Mouse (Mus musculus): ENCODE data around the gene Sgpp2.

The Sgpp2 gene

GRCm38 (mm10) chr1:78340584-78340983, 30.4 kb downstream of the Sgpp2 start:
- no peak for DNase-seq

- no peak for DNase-seq
Measured at GRCm38 (mm10) chr1:78347317-78347806, 37.2 kb downstream of the Sgpp2 start.

- DNase-seq: no peak
Measured at GRCm38 (mm10) chr1:78349219-78349618, 39.1 kb downstream of the Sgpp2 start.

- no peak for DNase-seq
Measured at GRCm38 (mm10) chr1:78353254-78353653, 43.1 kb downstream of the Sgpp2 start.

- DNase-seq: no peak
Measured at GRCm38 (mm10) chr1:78355123-78355522, 45.0 kb downstream of the Sgpp2 start.

- DNase-seq: no peak
Measured at GRCm38 (mm10) chr1:78357415-78357814, 47.3 kb downstream of the Sgpp2 start.

- DNase-seq: peak; percentile 7
Measured at GRCm38 (mm10) chr1:78357868-78358267, 47.7 kb downstream of the Sgpp2 start.

GRCm38 (mm10) chr1:78363965-78364889, 54.1 kb downstream of the Sgpp2 start:
- peak; percentile 22 for DNase-seq

- peak; percentile 26 for DNase-seq
Measured at GRCm38 (mm10) chr1:78367806-78368205, 57.7 kb downstream of the Sgpp2 start.

GRCm38 (mm10) chr1:78370121-78370520, 60.0 kb downstream of the Sgpp2 start:
- DNase-seq: no peak

GRCm38 (mm10) chr1:78371569-78372236, 61.6 kb downstream of the Sgpp2 start:
- DNase-seq: peak; percentile 36

- DNase-seq: no peak
Measured at GRCm38 (mm10) chr1:78372316-78372715, 62.2 kb downstream of the Sgpp2 start.

GRCm38 (mm10) chr1:78373836-78374235, 63.7 kb downstream of the Sgpp2 start:
- DNase-seq: no peak

- DNase-seq: no peak
Measured at GRCm38 (mm10) chr1:78375058-78375457, 64.9 kb downstream of the Sgpp2 start.

GRCm38 (mm10) chr1:78380950-78381349, 70.8 kb downstream of the Sgpp2 start:
- DNase-seq: no peak

GRCm38 (mm10) chr1:78387854-78388253, 77.7 kb downstream of the Sgpp2 start:
- DNase-seq: no peak

- DNase-seq: no peak
Measured at GRCm38 (mm10) chr1:78388848-78389247, 78.7 kb downstream of the Sgpp2 start.

GRCm38 (mm10) chr1:78395191-78395735, 85.1 kb downstream of the Sgpp2 start:
- no peak for DNase-seq

- no peak for DNase-seq
Measured at GRCm38 (mm10) chr1:78395737-78396136, 85.6 kb downstream of the Sgpp2 start.

- DNase-seq: no peak
Measured at GRCm38 (mm10) chr1:78396320-78396913, 86.3 kb downstream of the Sgpp2 start.

- DNase-seq: no peak
Measured at GRCm38 (mm10) chr1:78399755-78400154, 89.6 kb downstream of the Sgpp2 start.

- DNase-seq: no peak
Measured at GRCm38 (mm10) chr1:78401413-78401812, 91.3 kb downstream of the Sgpp2 start.

GRCm38 (mm10) chr1:78409396-78409795, 99.3 kb downstream of the Sgpp2 start:
- DNase-seq: no peak
